Mouse (Mus musculus): ENCODE data around the gene Sfxn2. TPM values are rescaled to one million over a fixed set of nuclear protein-coding genes. Genes with fewer than 3 reads are reported as not detected.

Gene Sfxn2
- polyA plus RNA-seq, 1 experiment from 2014 or later, result 22.2 TPM

- Histone ChIP-seq H3K4me1 (ENCODE audit: insufficient read depth) (peaks cover 55% of the 10 kb centered on the region), H3K27ac (ENCODE audit: low read depth) (peak overlapping the region; percentile 78), H3K27me3 (ENCODE audit: insufficient read depth, low read length) (no peaks in the 10 kb centered on the region), H3K4me3 (ENCODE audit: low read depth, low read length) (no peak overlapping the region), H3K36me3 (ENCODE audit: insufficient read depth) (0 out of 2 replicates have a peak, but pooled peaks cover 3% of the 10 kb centered on the region), H3K9me3 (ENCODE audit: low read depth, low read length) (no peaks in the 10 kb centered on the region), H3K4me2 (peak overlapping the region; percentile 65), H3K9ac (no peak overlapping the region)
- ATAC-seq (ENCODE audit: insufficient read depth), result no peak
- DNase-seq, result peak; percentile 50
- WGBS, result 10% methylated on average over 10 of the region's 10 CpGs
- peak; percentile 21; the same call in 1 of the 2 replicates for TF ChIP-seq CTCF (IDR thresholded peaks at IDR 0.05; ENCODE audit: low read depth)
Observed at GRCm38 (mm10) chr19:46532031-46532688, 41.0 kb upstream of the Sfxn2 start.

GRCm38 (mm10) chr19:46533066-46533465, 40.1 kb upstream of the Sfxn2 start:
- Histone ChIP-seq H3K4me3 (ENCODE audit: low read depth, low read length) (no peak overlapping the region), H3K27ac (ENCODE audit: low read depth) (peak overlapping the region; percentile 78), H3K36me3 (ENCODE audit: insufficient read depth) (0 out of 2 replicates have a peak, but pooled peaks cover 3% of the 10 kb centered on the region), H3K9ac (peak overlapping the region; percentile 11; the same call in 1 of the 2 replicates), H3K27me3 (ENCODE audit: insufficient read depth, low read length) (no peaks in the 10 kb centered on the region), H3K9me3 (ENCODE audit: low read depth, low read length) (no peaks in the 10 kb centered on the region), H3K4me1 (ENCODE audit: insufficient read depth) (peaks cover 51% of the 10 kb centered on the region), H3K4me2 (no peak overlapping the region)
- DNase-seq, result peak; percentile 34
- TF ChIP-seq CTCF (IDR thresholded peaks at IDR 0.05; ENCODE audit: low read depth), result no peak
- peak; percentile 29; the same call in 1 of the 2 replicates for ATAC-seq (ENCODE audit: insufficient read depth)
- WGBS, result 39% methylated on average over 4 of the region's 4 CpGs

DNA sequence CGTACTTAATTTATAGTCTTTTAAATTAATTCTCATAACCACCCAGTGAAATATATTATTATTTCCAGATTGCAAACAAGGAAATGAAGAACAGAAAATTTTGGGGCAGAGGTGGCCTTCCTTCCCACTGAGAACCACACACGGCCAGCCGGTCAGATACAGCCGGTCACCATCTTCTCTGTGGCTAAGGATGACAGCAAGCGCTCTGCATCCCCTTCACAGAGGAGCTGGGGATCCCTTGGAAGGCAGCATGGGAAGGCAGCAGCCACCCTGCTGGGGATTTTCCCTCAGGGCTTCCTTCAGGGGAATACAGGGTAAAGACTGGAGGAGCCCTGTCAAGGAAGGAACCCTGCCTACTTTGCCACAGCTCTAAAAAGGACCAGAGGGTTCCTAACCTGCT, 39.6 kb upstream of the Sfxn2 start:
- Histone ChIP-seq H3K9me3 (ENCODE audit: low read depth, low read length) (no peaks in the 10 kb centered on the region), H3K9ac (no peak overlapping the region), H3K36me3 (ENCODE audit: insufficient read depth) (0 out of 2 replicates have a peak, but pooled peaks cover 3% of the 10 kb centered on the region), H3K4me2 (no peak overlapping the region), H3K27me3 (ENCODE audit: insufficient read depth, low read length) (no peaks in the 10 kb centered on the region), H3K4me1 (ENCODE audit: insufficient read depth) (peaks cover 47% of the 10 kb centered on the region), H3K27ac (ENCODE audit: low read depth) (peak overlapping the region; percentile 78), H3K4me3 (ENCODE audit: low read depth, low read length) (no peak overlapping the region)
- DNase-seq, result no peak
- no peak for ATAC-seq (ENCODE audit: insufficient read depth)
- WGBS, result 66% methylated on average over 5 of the region's 5 CpGs
- no peak for TF ChIP-seq CTCF (IDR thresholded peaks at IDR 0.05; ENCODE audit: low read depth)

DNA sequence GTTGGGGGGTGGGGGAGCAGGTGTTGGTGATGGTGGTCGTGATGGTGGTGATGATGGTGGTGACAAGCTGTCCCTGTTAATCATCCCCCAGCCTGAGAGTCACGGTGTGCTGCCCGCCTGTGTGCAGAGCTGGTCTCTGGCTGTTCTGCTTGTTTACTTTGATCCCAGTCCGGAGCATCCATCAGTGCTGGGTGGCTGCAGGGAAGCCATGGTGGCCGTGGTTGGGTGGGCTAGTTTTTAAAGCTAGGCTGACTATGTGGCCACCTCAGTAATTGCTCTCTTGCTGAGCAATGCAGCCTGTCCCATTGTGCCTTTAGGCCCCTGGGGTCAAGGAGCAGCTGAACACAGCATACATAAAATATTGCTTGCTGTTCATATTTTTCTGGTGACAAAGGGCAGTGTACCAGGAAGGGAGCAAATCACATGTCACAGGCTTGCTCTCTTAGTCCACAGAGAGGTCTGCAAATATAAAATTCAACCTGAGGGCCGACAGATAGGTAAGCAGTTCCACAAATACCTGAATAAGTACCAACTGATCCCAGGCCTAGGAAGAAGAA, 38.5 kb upstream of the Sfxn2 start:
- no peaks in the 10 kb centered on the region for H3K27me3 ChIP-seq (ENCODE audit: insufficient read depth, low read length)
- no peak for TF ChIP-seq CTCF (IDR thresholded peaks at IDR 0.05; ENCODE audit: low read depth)
- H3K36me3 ChIP-seq (ENCODE audit: insufficient read depth), result peaks cover 7% of the 10 kb centered on the region; the same call in 1 of the 2 replicates
- H3K9ac ChIP-seq, result no peak overlapping the region
- H3K27ac ChIP-seq (ENCODE audit: low read depth), result no peak overlapping the region
- DNase-seq, result no peak
- WGBS, result 37% methylated on average over 6 of the region's 6 CpGs
- no peaks in the 10 kb centered on the region for H3K9me3 ChIP-seq (ENCODE audit: low read depth, low read length)
- no peak for ATAC-seq (ENCODE audit: insufficient read depth)
- H3K4me1 ChIP-seq (ENCODE audit: insufficient read depth), result peaks cover 37% of the 10 kb centered on the region
- no peak overlapping the region for H3K4me3 ChIP-seq (ENCODE audit: low read depth, low read length)
- H3K4me2 ChIP-seq, result no peak overlapping the region

- H3K27me3 ChIP-seq (ENCODE audit: insufficient read depth, low read length), result no peaks in the 10 kb centered on the region
- no peak overlapping the region for H3K9ac ChIP-seq
- ATAC-seq (ENCODE audit: insufficient read depth) (no peak), DNase-seq (no peak)
- H3K9me3 ChIP-seq (ENCODE audit: low read depth, low read length), result no peaks in the 10 kb centered on the region
- peaks cover 11% of the 10 kb centered on the region for H3K4me1 ChIP-seq (ENCODE audit: insufficient read depth)
- H3K4me2 ChIP-seq, result no peak overlapping the region
- no peak overlapping the region for H3K27ac ChIP-seq (ENCODE audit: low read depth)
- WGBS, result 88% methylated on average over 9 of the region's 9 CpGs
- H3K36me3 ChIP-seq (ENCODE audit: insufficient read depth), result peaks cover 32% of the 10 kb centered on the region
- TF ChIP-seq CTCF (IDR thresholded peaks at IDR 0.05; ENCODE audit: low read depth), result no peak
- H3K4me3 ChIP-seq (ENCODE audit: low read depth, low read length), result no peak overlapping the region
Observed at GRCm38 (mm10) chr19:46537357-46537756, 35.8 kb upstream of the Sfxn2 start.

DNA sequence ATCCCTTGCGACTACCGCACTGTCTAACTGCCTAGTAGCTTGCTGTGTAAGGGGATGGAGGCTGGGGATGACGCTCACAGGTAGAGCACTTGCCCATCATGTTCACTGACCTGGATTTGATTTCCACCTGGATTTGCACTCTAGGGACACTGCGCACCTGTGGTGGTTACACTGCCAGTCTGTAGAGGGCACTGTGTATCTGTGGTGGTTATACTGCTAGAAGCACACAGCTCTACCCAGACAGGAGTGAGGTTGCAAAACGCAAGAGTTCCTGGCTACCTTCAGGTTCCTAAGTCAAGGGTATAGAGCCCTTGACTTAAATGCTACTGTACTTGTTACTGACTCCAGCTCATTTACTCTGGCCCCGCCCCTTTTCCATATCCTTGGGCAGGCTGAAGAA, 35.0 kb upstream of the Sfxn2 start:
- peak; percentile 54 for TF ChIP-seq CTCF (IDR thresholded peaks at IDR 0.05; ENCODE audit: low read depth)
- H3K36me3 ChIP-seq (ENCODE audit: insufficient read depth), result peaks cover 40% of the 10 kb centered on the region
- no peak; the same call in 1 of the 2 replicates for ATAC-seq (ENCODE audit: insufficient read depth)
- H3K9ac ChIP-seq, result no peak overlapping the region
- H3K4me2 ChIP-seq, result no peak overlapping the region
- peak; percentile 37 for DNase-seq
- H3K9me3 ChIP-seq (ENCODE audit: low read depth, low read length), result no peaks in the 10 kb centered on the region
- no peaks in the 10 kb centered on the region for H3K27me3 ChIP-seq (ENCODE audit: insufficient read depth, low read length)
- H3K4me3 ChIP-seq (ENCODE audit: low read depth, low read length), result no peak overlapping the region
- 76% methylated on average over 6 of the region's 6 CpGs for WGBS
- 0 out of 2 replicates have a peak, but pooled peaks cover 3% of the 10 kb centered on the region for H3K4me1 ChIP-seq (ENCODE audit: insufficient read depth)
- no peak overlapping the region for H3K27ac ChIP-seq (ENCODE audit: low read depth)

DNA sequence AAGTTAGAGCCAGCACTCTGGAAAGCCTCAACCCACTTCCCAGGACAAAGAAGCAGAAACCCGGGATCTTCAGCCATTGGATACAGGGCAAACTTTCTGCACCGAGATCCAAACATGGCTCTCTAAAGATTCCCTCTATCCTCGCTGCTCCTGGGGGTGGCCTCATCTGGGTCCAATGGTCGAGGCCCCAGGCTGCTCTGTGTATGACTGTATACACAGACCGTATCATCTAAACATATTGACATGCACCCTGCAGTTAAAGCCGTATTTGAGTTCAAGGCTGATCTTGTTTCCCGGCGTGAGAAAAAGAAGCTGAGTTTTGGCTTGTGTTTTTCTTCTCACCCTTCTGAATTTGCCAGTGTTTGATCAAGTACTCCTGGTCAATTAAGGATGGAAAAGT, 30.4 kb upstream of the Sfxn2 start:
- Histone ChIP-seq H3K9me3 (ENCODE audit: low read depth, low read length) (no peaks in the 10 kb centered on the region), H3K36me3 (ENCODE audit: insufficient read depth) (peaks cover 40% of the 10 kb centered on the region), H3K4me2 (no peak overlapping the region), H3K27me3 (ENCODE audit: insufficient read depth, low read length) (no peaks in the 10 kb centered on the region), H3K4me1 (ENCODE audit: insufficient read depth) (no peaks in the 10 kb centered on the region), H3K9ac (no peak overlapping the region), H3K4me3 (ENCODE audit: low read depth, low read length) (no peak overlapping the region), H3K27ac (ENCODE audit: low read depth) (no peak overlapping the region)
- ATAC-seq (ENCODE audit: insufficient read depth) (no peak), DNase-seq (no peak)
- no peak for TF ChIP-seq CTCF (IDR thresholded peaks at IDR 0.05; ENCODE audit: low read depth)
- WGBS, result 70% methylated on average over 8 of the region's 8 CpGs

Measured in lung, embryonic 14.5 days (tissue).